Mouse (Mus musculus) hindbrain, embryonic 10.5 days (tissue): ENCODE measurements around the gene Polg2. TPM values are rescaled to one million over a fixed set of nuclear protein-coding genes. Genes with fewer than 3 reads are reported as not detected.
"Not testable (repeated sequence)": the region's sequence is repeated elsewhere in the genome, so short reads cannot be mapped to it uniquely, and the experiment has no call there.

ENCODE experiments used
- DNase-seq: peaks from one replicate; pipeline ENCODE4 v3.0.0-alpha.2; 2017; ENCODE audit warnings: low spot score
- H3K27ac ChIP-seq: fragments of 300-500 bp; sonication (generic); 2 replicates; pipeline ENCODE4 v1.5.1; 2016; ENCODE audit warnings: mild to moderate bottlenecking, moderate library complexity
- H3K27me3 ChIP-seq: fragments of 300-500 bp; sonication (generic); 2 replicates; pipeline ENCODE4 v1.6.1; 2016; ENCODE audit warnings: mild to moderate bottlenecking; ENCODE audit not compliant: poor library complexity, insufficient read depth, severe bottlenecking
- H3K36me3 ChIP-seq: fragments of 300-500 bp; sonication (generic); 2 replicates; pipeline ENCODE4 v1.6.1; 2016; ENCODE audit warnings: mild to moderate bottlenecking, moderate library complexity
- H3K4me1 ChIP-seq: fragments of 300-500 bp; sonication (generic); replicated peaks from 2 replicates; pipeline ENCODE4 v1.6.1; 2016; ENCODE audit warnings: mild to moderate bottlenecking
- H3K4me3 ChIP-seq: fragments of 300-500 bp; sonication (generic); 2 replicates; pipeline ENCODE4 v1.5.1; 2016; ENCODE audit warnings: mild to moderate bottlenecking, moderate library complexity
- H3K9me3 ChIP-seq: fragments of 300-500 bp; sonication (generic); 2 replicates; pipeline ENCODE4 v1.6.1; 2016; ENCODE audit warnings: mild to moderate bottlenecking, moderate library complexity
- WGBS: fragments of 180-500 bp; shearing (Covaris S2); methylation state at CpG from one replicate; pipeline ENCODE4 v1.1.7; 2016; 5-methylcytosine and 5-hydroxymethylcytosine counted together
- polyA plus RNA-seq: library from polyadenylated mRNA; unstranded; fragments of >200 nt; fragmentation: Nextera tagmentation; extraction: Ambion mirVana; gene quantifications from 2 replicates; pipeline ENCODE4 v1.2.1, GENCODE M21; 2016

The Polg2 gene
- polyA plus RNA-seq, 1 experiment from 2014 or later, result 8.1 TPM

- not testable (repeated sequence) for H3K36me3 ChIP-seq, DNase-seq, H3K27me3 ChIP-seq, H3K27ac ChIP-seq, H3K4me1 ChIP-seq, H3K9me3 ChIP-seq, H3K4me3 ChIP-seq
- 96% methylated on average over 7 of the region's 7 CpGs for WGBS
Observed at GRCm38 (mm10) chr11:106749557-106750120, 29.7 kb downstream of the Polg2 start.

- Histone ChIP-seq H3K4me1 (peaks cover 7% of the 10 kb centered on the region), H3K4me3 (no peak overlapping the region), H3K36me3 (no peaks in the 10 kb centered on the region), H3K27ac (no peak overlapping the region), H3K27me3 (no peaks in the 10 kb centered on the region), H3K9me3 (peaks cover 9% of the 10 kb centered on the region; the same call in 1 of the 2 replicates)
- no peak for DNase-seq
- WGBS, result 90% methylated on average over 5 of the region's 5 CpGs
Observed at GRCm38 (mm10) chr11:106744949-106745348, 34.4 kb downstream of the Polg2 start.

GRCm38 (mm10) chr11:106742388-106742841 lies 36.9 kb downstream of the Polg2 start:
- Histone ChIP-seq H3K9me3 (peaks cover 5% of the 10 kb centered on the region; the same call in 1 of the 2 replicates), H3K27me3 (peaks cover 9% of the 10 kb centered on the region), H3K27ac (no peak overlapping the region), H3K4me3 (no peak overlapping the region), H3K36me3 (no peaks in the 10 kb centered on the region), H3K4me1 (peaks cover 13% of the 10 kb centered on the region)
- 54% methylated on average over 6 of the region's 6 CpGs for WGBS
- no peak for DNase-seq

GRCm38 (mm10) chr11:106741826-106742225 lies 37.5 kb downstream of the Polg2 start:
- 93% methylated on average over 3 of the region's 3 CpGs for WGBS
- H3K27ac ChIP-seq, result no peak overlapping the region
- H3K36me3 ChIP-seq, result no peaks in the 10 kb centered on the region
- H3K4me1 ChIP-seq, result peaks cover 19% of the 10 kb centered on the region
- H3K27me3 ChIP-seq, result peaks cover 9% of the 10 kb centered on the region
- no peaks in the 10 kb centered on the region for H3K9me3 ChIP-seq
- no peak overlapping the region for H3K4me3 ChIP-seq
- DNase-seq, result no peak

GRCm38 (mm10) chr11:106741232-106741631 lies 38.1 kb downstream of the Polg2 start:
- Histone ChIP-seq H3K9me3 (no peaks in the 10 kb centered on the region), H3K27ac (no peak overlapping the region), H3K36me3 (no peaks in the 10 kb centered on the region), H3K4me3 (no peak overlapping the region), H3K27me3 (peaks cover 9% of the 10 kb centered on the region), H3K4me1 (peaks cover 25% of the 10 kb centered on the region)
- peak; percentile 60 for DNase-seq
- 43% methylated on average over 6 of the region's 6 CpGs for WGBS

GRCm38 (mm10) chr11:106740724-106741123 lies 38.6 kb downstream of the Polg2 start:
- not testable (repeated sequence) for DNase-seq, H3K36me3 ChIP-seq, H3K27me3 ChIP-seq, H3K9me3 ChIP-seq, H3K27ac ChIP-seq, H3K4me3 ChIP-seq
- 95% methylated on average over 8 of the region's 8 CpGs for WGBS
- H3K4me1 ChIP-seq, result peaks cover 28% of the 10 kb centered on the region

- Histone ChIP-seq H3K36me3 (no peaks in the 10 kb centered on the region), H3K27me3 (peaks cover 9% of the 10 kb centered on the region), H3K27ac (no peak overlapping the region), H3K4me3 (no peak overlapping the region), H3K4me1 (peaks cover 28% of the 10 kb centered on the region), H3K9me3 (no peaks in the 10 kb centered on the region)
- 97% methylated on average over 2 of the region's 2 CpGs for WGBS
- DNase-seq, result no peak
Observed at GRCm38 (mm10) chr11:106739116-106739515, 40.2 kb downstream of the Polg2 start.

- peak; percentile 34 for DNase-seq
- Histone ChIP-seq H3K4me3 (0 out of 2 replicates have a peak overlapping the region, but pooled peaks have one; percentile 6), H3K36me3 (no peaks in the 10 kb centered on the region), H3K9me3 (no peaks in the 10 kb centered on the region), H3K4me1 (peaks cover 28% of the 10 kb centered on the region), H3K27ac (peak overlapping the region; percentile 78), H3K27me3 (peaks cover 9% of the 10 kb centered on the region)
- 15% methylated on average over 12 of the region's 12 CpGs for WGBS
Observed at GRCm38 (mm10) chr11:106737178-106737621, 42.1 kb downstream of the Polg2 start.

GRCm38 (mm10) chr11:106736614-106737013 lies 42.7 kb downstream of the Polg2 start:
- 48% methylated on average over 3 of the region's 3 CpGs for WGBS
- H3K9me3 ChIP-seq, result no peaks in the 10 kb centered on the region
- H3K27me3 ChIP-seq, result peaks cover 9% of the 10 kb centered on the region
- H3K36me3 ChIP-seq, result no peaks in the 10 kb centered on the region
- H3K4me1 ChIP-seq, result peaks cover 25% of the 10 kb centered on the region
- H3K4me3 ChIP-seq, result no peak overlapping the region
- DNase-seq, result no peak
- H3K27ac ChIP-seq, result peak overlapping the region; percentile 78

GRCm38 (mm10) chr11:106730714-106731113 lies 48.6 kb downstream of the Polg2 start:
- Histone ChIP-seq H3K36me3 (no peaks in the 10 kb centered on the region), H3K4me1 (peaks cover 15% of the 10 kb centered on the region), H3K27ac (no peak overlapping the region), H3K4me3 (no peak overlapping the region), H3K9me3 (0 out of 2 replicates have a peak, but pooled peaks cover 3% of the 10 kb centered on the region), H3K27me3 (no peaks in the 10 kb centered on the region)
- WGBS, result 89% methylated on average over 4 of the region's 4 CpGs
- DNase-seq, result no peak

GRCm38 (mm10) chr11:106729656-106730055 lies 49.7 kb downstream of the Polg2 start:
- Histone ChIP-seq H3K36me3 (no peaks in the 10 kb centered on the region), H3K9me3 (0 out of 2 replicates have a peak, but pooled peaks cover 3% of the 10 kb centered on the region), H3K27me3 (no peaks in the 10 kb centered on the region), H3K4me3 (no peak overlapping the region), H3K27ac (no peak overlapping the region), H3K4me1 (peaks cover 15% of the 10 kb centered on the region)
- no peak for DNase-seq
- 94% methylated on average over 1 of the region's 1 CpGs for WGBS

- peak overlapping the region; percentile 40; the same call in 1 of the 2 replicates for H3K27ac ChIP-seq
- H3K4me3 ChIP-seq, result no peak overlapping the region
- no peaks in the 10 kb centered on the region for H3K27me3 ChIP-seq
- no peaks in the 10 kb centered on the region for H3K36me3 ChIP-seq
- no peak for DNase-seq
- WGBS, result 85% methylated on average over 10 of the region's 10 CpGs
- peaks cover 15% of the 10 kb centered on the region for H3K4me1 ChIP-seq
- H3K9me3 ChIP-seq, result 0 out of 2 replicates have a peak, but pooled peaks cover 3% of the 10 kb centered on the region
Observed at GRCm38 (mm10) chr11:106728402-106729366, 50.7 kb downstream of the Polg2 start.

GRCm38 (mm10) chr11:106727967-106728366 lies 51.4 kb downstream of the Polg2 start:
- Histone ChIP-seq H3K9me3 (0 out of 2 replicates have a peak, but pooled peaks cover 3% of the 10 kb centered on the region), H3K4me1 (peaks cover 18% of the 10 kb centered on the region), H3K4me3 (no peak overlapping the region), H3K36me3 (no peaks in the 10 kb centered on the region), H3K27ac (peak overlapping the region; percentile 40; the same call in 1 of the 2 replicates), H3K27me3 (no peaks in the 10 kb centered on the region)
- 47% methylated on average over 5 of the region's 5 CpGs for WGBS
- DNase-seq, result no peak
